Mouse (Mus musculus) thymus, adult 2 months (tissue): ENCODE results near the gene Gosr2.

ENCODE experiments used
- CTCF ChIP-seq: fragments of 200-500 bp; IDR thresholded peaks from 2 replicates; pipeline ENCODE4 v1.5.1; 2012; ENCODE audit warnings: mild to moderate bottlenecking, control low read depth, low read length, moderate library complexity, borderline replicate concordance; ENCODE audit not compliant: control insufficient read depth, poor library complexity, insufficient read depth; ENCODE audit errors: extremely low read depth
- POLR2A ChIP-seq: fragments of 200-500 bp; IDR thresholded peaks from 2 replicates; pipeline ENCODE4 v1.6.1; 2012; ENCODE audit warnings: mild to moderate bottlenecking, low read length, control low read depth, moderate library complexity; ENCODE audit not compliant: control insufficient read depth, poor library complexity, insufficient read depth; ENCODE audit errors: extremely low read depth

DNA sequence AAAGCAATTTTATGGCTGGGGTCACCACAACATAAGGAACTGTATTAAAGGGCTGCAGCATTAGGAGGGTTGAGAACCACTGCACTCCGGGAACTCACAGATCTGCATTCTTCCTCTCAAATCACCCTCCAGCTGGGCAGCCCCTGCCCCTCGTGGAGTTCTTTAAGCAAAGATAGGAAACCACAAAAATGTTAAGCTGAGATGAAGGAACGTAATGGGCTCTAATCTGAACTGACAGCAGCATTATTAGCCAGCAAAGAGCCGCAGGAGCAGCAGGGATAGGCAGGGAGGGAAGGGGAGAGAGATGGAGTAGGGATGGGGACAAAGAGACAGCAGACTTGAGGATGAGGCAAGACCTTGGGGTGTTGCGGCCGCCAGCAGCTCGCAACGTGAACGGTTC is 19.3 kb upstream of the Gosr2 start:
- TF ChIP-seq POLR2A: no peak
- TF ChIP-seq CTCF: no peak
